Mouse (Mus musculus): ENCODE results near the gene Ppp1r3e. TPM values are rescaled to one million over a fixed set of nuclear protein-coding genes. Genes with fewer than 3 reads are reported as not detected.

Ppp1r3e gene
- total and polyA plus RNA-seq, 3 experiments = 0.87 to 8.7 (median 1.2) TPM

DNA sequence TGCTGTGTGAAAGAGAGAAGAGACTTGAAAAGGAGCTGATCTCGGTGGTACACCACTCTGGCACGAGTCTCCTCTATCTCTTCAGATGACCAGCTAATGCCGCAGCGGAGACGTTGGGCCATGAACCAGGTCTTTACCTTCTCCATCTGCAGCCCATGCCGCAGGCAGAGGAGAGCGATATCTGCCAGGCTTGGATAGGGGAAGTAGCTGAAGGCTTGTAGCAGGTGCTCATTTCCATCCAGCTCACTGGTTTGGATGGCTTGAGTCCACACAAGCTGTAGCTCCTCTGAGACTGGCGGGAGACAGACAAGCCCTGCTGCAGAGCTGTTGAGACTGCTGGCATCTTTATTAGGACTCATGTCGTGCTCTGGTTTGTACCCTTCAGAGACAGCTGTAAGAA is 19.5 kb downstream of the Ppp1r3e start:
- DNase-seq (ENCODE audit: low spot score) (no peak), ATAC-seq (ENCODE audit: extremely low read depth, insufficient number of reproducible peaks, low FRiP score, poor library complexity, severe bottlenecking) (no peak)
- H3K9me3 ChIP-seq (replicated peaks) = no peaks in the 10 kb centered on the region
- peaks cover 13% of the 10 kb centered on the region for H3K36me3 ChIP-seq (replicated peaks)
- TF ChIP-seq POLR2AphosphoS5 (IDR thresholded peaks at IDR 0.05; ENCODE audit: insufficient replicate concordance, low read depth, low read length) = no peak
- no peak for TF ChIP-seq TAL1 (conservative IDR thresholded peaks at IDR 0.05; ENCODE audit: low read depth, low read length)
- TF ChIP-seq CTCF (IDR thresholded peaks at IDR 0.05; ENCODE audit: low read depth, low read length) = no peak
- no peak for TF ChIP-seq GATA1 (IDR thresholded peaks at IDR 0.05; ENCODE audit: borderline replicate concordance, low read length)
- no peak for TF ChIP-seq GATA2 (IDR thresholded peaks at IDR 0.05; ENCODE audit: borderline replicate concordance, low read depth, low read length)
- no peaks in the 10 kb centered on the region for H3K27me3 ChIP-seq (ENCODE audit: insufficient read depth, low read length)
- no peak overlapping the region for H3K4me3 ChIP-seq (ENCODE audit: low read depth, low read length)
- H3K4me1 ChIP-seq (ENCODE audit: insufficient read depth, low read depth, low read length) = peaks cover 16% of the 10 kb centered on the region

DNA sequence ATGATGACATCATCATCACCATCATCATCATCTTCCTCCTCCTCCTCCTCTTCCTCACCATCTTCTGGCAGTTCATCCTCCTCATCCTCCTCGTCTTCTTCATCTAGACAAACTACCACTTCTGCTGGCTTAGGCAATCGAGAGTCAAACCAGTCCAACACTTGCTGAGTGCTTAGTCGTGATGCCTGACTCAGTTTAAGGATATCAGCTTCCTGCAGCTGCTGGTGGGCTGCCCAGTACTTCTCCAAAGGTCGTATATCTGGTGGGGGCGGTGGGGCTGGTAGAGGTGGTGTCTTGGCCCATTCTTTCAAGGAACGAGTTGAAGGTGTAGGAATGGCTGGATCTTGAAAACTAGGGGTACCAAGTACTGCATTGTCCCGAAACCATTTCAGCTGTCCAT is 20.6 kb downstream of the Ppp1r3e start:
- Histone ChIP-seq H3K36me3 (replicated peaks) (peaks cover 13% of the 10 kb centered on the region), H3K9me3 (replicated peaks) (no peaks in the 10 kb centered on the region), H3K27me3 (ENCODE audit: insufficient read depth, low read length) (no peaks in the 10 kb centered on the region), H3K4me1 (ENCODE audit: insufficient read depth, low read depth, low read length) (peaks cover 16% of the 10 kb centered on the region), H3K4me3 (ENCODE audit: low read depth, low read length) (no peak overlapping the region)
- DNase-seq (ENCODE audit: low spot score) = no peak
- TF ChIP-seq GATA1 (IDR thresholded peaks at IDR 0.05; ENCODE audit: borderline replicate concordance, low read length) = no peak
- TF ChIP-seq TAL1 (conservative IDR thresholded peaks at IDR 0.05; ENCODE audit: low read depth, low read length) = no peak
- no peak for TF ChIP-seq CTCF (IDR thresholded peaks at IDR 0.05; ENCODE audit: low read depth, low read length)
- TF ChIP-seq POLR2AphosphoS5 (IDR thresholded peaks at IDR 0.05; ENCODE audit: insufficient replicate concordance, low read depth, low read length) = no peak
- TF ChIP-seq GATA2 (IDR thresholded peaks at IDR 0.05; ENCODE audit: borderline replicate concordance, low read depth, low read length) = no peak
- no peak for ATAC-seq (ENCODE audit: extremely low read depth, insufficient number of reproducible peaks, low FRiP score, poor library complexity, severe bottlenecking)

DNA sequence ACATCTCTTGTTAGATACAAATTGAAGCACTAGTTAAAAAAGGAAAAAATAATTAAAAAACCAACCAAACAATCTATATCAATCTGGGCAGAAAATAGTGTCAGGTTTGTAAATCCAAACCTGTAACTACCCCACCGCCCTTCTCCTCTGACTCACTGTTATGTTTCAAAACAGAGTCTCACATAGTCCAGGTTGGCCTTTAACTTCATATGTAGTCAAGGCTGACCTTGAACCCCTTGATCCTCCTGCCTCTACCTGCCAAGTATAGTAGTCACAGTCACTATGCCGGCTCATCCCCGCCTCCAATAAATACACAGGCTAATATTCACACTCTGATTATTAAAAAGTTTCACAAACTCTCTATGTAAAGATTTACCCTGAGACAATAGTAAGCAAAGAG is 21.6 kb downstream of the Ppp1r3e start:
- Histone ChIP-seq H3K4me1 (ENCODE audit: insufficient read depth, low read depth, low read length) (peaks cover 16% of the 10 kb centered on the region), H3K27me3 (ENCODE audit: insufficient read depth, low read length) (no peaks in the 10 kb centered on the region), H3K9me3 (replicated peaks) (no peaks in the 10 kb centered on the region), H3K4me3 (ENCODE audit: low read depth, low read length) (no peak overlapping the region), H3K36me3 (replicated peaks) (peaks cover 13% of the 10 kb centered on the region)
- no peak for TF ChIP-seq GATA1 (IDR thresholded peaks at IDR 0.05; ENCODE audit: borderline replicate concordance, low read length)
- no peak for TF ChIP-seq CTCF (IDR thresholded peaks at IDR 0.05; ENCODE audit: low read depth, low read length)
- no peak for TF ChIP-seq GATA2 (IDR thresholded peaks at IDR 0.05; ENCODE audit: borderline replicate concordance, low read depth, low read length)
- no peak for TF ChIP-seq TAL1 (conservative IDR thresholded peaks at IDR 0.05; ENCODE audit: low read depth, low read length)
- no peak for TF ChIP-seq POLR2AphosphoS5 (IDR thresholded peaks at IDR 0.05; ENCODE audit: insufficient replicate concordance, low read depth, low read length)
- no peak for DNase-seq (ENCODE audit: low spot score)
- ATAC-seq (ENCODE audit: extremely low read depth, insufficient number of reproducible peaks, low FRiP score, poor library complexity, severe bottlenecking) = no peak

DNA sequence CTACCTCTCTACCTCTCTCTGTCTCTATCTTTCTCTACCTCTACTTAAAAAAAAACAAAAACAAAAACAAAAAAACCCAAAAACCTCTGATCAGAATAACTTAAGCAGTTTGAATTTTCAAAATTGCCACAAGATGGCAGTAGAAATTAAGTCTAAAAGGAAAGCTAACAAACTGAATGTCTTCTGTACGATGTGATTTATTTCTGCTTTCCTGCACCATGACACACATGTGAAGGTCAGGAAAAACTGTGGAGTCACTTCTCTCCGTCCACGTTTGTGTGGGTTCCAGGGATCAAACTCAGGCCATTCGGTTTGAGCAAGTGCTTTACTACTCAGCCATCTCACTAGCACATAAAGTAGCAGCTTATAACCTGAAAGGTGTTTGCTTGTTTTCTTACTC is 33.9 kb downstream of the Ppp1r3e start:
- H3K9me3 ChIP-seq (replicated peaks) = no peaks in the 10 kb centered on the region
- no peaks in the 10 kb centered on the region for H3K36me3 ChIP-seq (replicated peaks)
- TF ChIP-seq CTCF (IDR thresholded peaks at IDR 0.05; ENCODE audit: low read depth, low read length) (no peak), TAL1 (conservative IDR thresholded peaks at IDR 0.05; ENCODE audit: low read depth, low read length) (no peak), POLR2AphosphoS5 (IDR thresholded peaks at IDR 0.05; ENCODE audit: insufficient replicate concordance, low read depth, low read length) (no peak)
- H3K27me3 ChIP-seq (ENCODE audit: insufficient read depth, low read length) = peaks cover 13% of the 10 kb centered on the region
- no peak overlapping the region for H3K4me3 ChIP-seq (ENCODE audit: low read depth, low read length)
- ATAC-seq (ENCODE audit: extremely low read depth, insufficient number of reproducible peaks, low FRiP score, poor library complexity, severe bottlenecking) (no peak), DNase-seq (ENCODE audit: low spot score) (no peak)
- H3K4me1 ChIP-seq (ENCODE audit: insufficient read depth, low read depth, low read length) = peaks cover 2% of the 10 kb centered on the region; the same call in 1 of the 2 replicates

DNA sequence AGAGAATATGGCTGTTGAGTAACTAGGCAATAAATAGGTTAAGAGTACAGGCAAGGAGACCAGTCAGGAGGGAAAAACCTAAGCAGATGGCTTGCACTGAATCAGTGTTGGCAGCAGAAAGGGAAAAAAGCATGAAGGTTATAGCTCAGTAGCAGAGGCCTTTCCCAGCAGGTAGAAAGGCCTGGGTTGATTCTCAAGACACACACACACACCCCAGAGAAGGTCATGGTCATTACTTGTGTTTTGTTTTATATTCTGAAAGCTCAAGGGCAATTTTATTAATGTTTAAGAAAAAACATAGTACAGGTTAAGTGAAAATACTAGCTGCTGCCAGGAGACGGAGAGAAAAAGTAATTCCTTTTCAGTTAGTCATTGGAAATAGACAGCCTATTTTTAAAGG is 53.6 kb downstream of the Ppp1r3e start:
- DNase-seq (ENCODE audit: low spot score) = no peak
- Histone ChIP-seq H3K9me3 (replicated peaks) (no peaks in the 10 kb centered on the region), H3K4me3 (ENCODE audit: low read depth, low read length) (no peak overlapping the region), H3K36me3 (replicated peaks) (no peaks in the 10 kb centered on the region), H3K4me1 (ENCODE audit: insufficient read depth, low read depth, low read length) (peaks cover 8% of the 10 kb centered on the region), H3K27me3 (ENCODE audit: insufficient read depth, low read length) (peaks cover 17% of the 10 kb centered on the region)
- TF ChIP-seq POLR2AphosphoS5 (IDR thresholded peaks at IDR 0.05; ENCODE audit: insufficient replicate concordance, low read depth, low read length) = no peak
- TF ChIP-seq GATA2 (IDR thresholded peaks at IDR 0.05; ENCODE audit: borderline replicate concordance, low read depth, low read length) = no peak
- no peak for TF ChIP-seq GATA1 (IDR thresholded peaks at IDR 0.05; ENCODE audit: borderline replicate concordance, low read length)
- no peak for TF ChIP-seq CTCF (IDR thresholded peaks at IDR 0.05; ENCODE audit: low read depth, low read length)
- no peak for TF ChIP-seq TAL1 (conservative IDR thresholded peaks at IDR 0.05; ENCODE audit: low read depth, low read length)
- no peak for ATAC-seq (ENCODE audit: extremely low read depth, insufficient number of reproducible peaks, low FRiP score, poor library complexity, severe bottlenecking)

Other genes with a start within 250 kb of the Ppp1r3e start
Only the 20 nearest of the 24 such genes appear.
- gene 1700123O20Rik, start 191.3 kb downstream of the Ppp1r3e start, total RNA-seq (2014; fragmentation: Nextera tagmentation) = 38.2 and 45.2 TPM in 2 replicates
- 34.1 and 34.6 TPM in 2 replicates for gene 1700123O20Rik, start 191.3 kb downstream of the Ppp1r3e start, total RNA-seq (2017)
- 10.1 and 12.5 TPM in 2 replicates for gene 1700123O20Rik, start 191.3 kb downstream of the Ppp1r3e start, polyA plus RNA-seq (2012)
- gene Acin1, start 190.6 kb downstream of the Ppp1r3e start, total RNA-seq (2014; fragmentation: Nextera tagmentation) = 266 and 298 TPM in 2 replicates
- gene Acin1, start 190.6 kb downstream of the Ppp1r3e start, total RNA-seq (2017) = 115 and 125 TPM in 2 replicates
- 640 and 697 TPM in 2 replicates for gene Acin1, start 190.6 kb downstream of the Ppp1r3e start, polyA plus RNA-seq (2012)
- gene Gm29776, start 178.7 kb downstream of the Ppp1r3e start, total RNA-seq (2014; fragmentation: Nextera tagmentation) = not detected in 2 replicates
- gene Gm29776, start 178.7 kb downstream of the Ppp1r3e start, total RNA-seq (2017) = 0.11 TPM in 1 of 2 replicates, not detected in the other
- 0.02 TPM in 1 of 2 replicates, not detected in the other for gene Gm29776, start 178.7 kb downstream of the Ppp1r3e start, polyA plus RNA-seq (2012)
- 0.90 and 1.6 TPM in 2 replicates for gene Cebpe, start 165.4 kb downstream of the Ppp1r3e start, total RNA-seq (2014; fragmentation: Nextera tagmentation)
- 0.16 TPM in 1 of 2 replicates, not detected in the other for gene Cebpe, start 165.4 kb downstream of the Ppp1r3e start, total RNA-seq (2017)
- gene Cebpe, start 165.4 kb downstream of the Ppp1r3e start, polyA plus RNA-seq (2012) = 11.1 and 12.4 TPM in 2 replicates
- gene Slc7a8, start 95.6 kb downstream of the Ppp1r3e start, total RNA-seq (2014; fragmentation: Nextera tagmentation) = 325 and 329 TPM in 2 replicates
- gene Slc7a8, start 95.6 kb downstream of the Ppp1r3e start, total RNA-seq (2017) = 45.0 and 54.9 TPM in 2 replicates
- gene Slc7a8, start 95.6 kb downstream of the Ppp1r3e start, polyA plus RNA-seq (2012) = 191 and 199 TPM in 2 replicates
- not detected in 2 replicates for gene Rnf212b, start 63.4 kb downstream of the Ppp1r3e start, total RNA-seq (2014; fragmentation: Nextera tagmentation)
- gene Rnf212b, start 63.4 kb downstream of the Ppp1r3e start, total RNA-seq (2017) = 0.27 TPM in 1 of 2 replicates, not detected in the other
- gene Rnf212b, start 63.4 kb downstream of the Ppp1r3e start, polyA plus RNA-seq (2012) = not detected in 2 replicates
- 9.2 and 10.0 TPM in 2 replicates for gene Homez, start 6.6 kb downstream of the Ppp1r3e start, total RNA-seq (2014; fragmentation: Nextera tagmentation)
- 8.1 and 8.4 TPM in 2 replicates for gene Homez, start 6.6 kb downstream of the Ppp1r3e start, total RNA-seq (2017)
- gene Homez, start 6.6 kb downstream of the Ppp1r3e start, polyA plus RNA-seq (2012) = 1.2 and 1.3 TPM in 2 replicates
- 9.9 and 10.6 TPM in 2 replicates for gene Bcl2l2, start 5.8 kb upstream of the Ppp1r3e start, total RNA-seq (2014; fragmentation: Nextera tagmentation)
- 12.7 and 14.0 TPM in 2 replicates for gene Bcl2l2, start 5.8 kb upstream of the Ppp1r3e start, total RNA-seq (2017)
- 25.2 and 36.3 TPM in 2 replicates for gene Bcl2l2, start 5.8 kb upstream of the Ppp1r3e start, polyA plus RNA-seq (2012)
- 5.5 TPM in 1 of 2 replicates, not detected in the other for gene Gm20521, start 5.9 kb upstream of the Ppp1r3e start, total RNA-seq (2014; fragmentation: Nextera tagmentation)
- gene Gm20521, start 5.9 kb upstream of the Ppp1r3e start, total RNA-seq (2017) = 1.2 and 2.1 TPM in 2 replicates
- gene Gm20521, start 5.9 kb upstream of the Ppp1r3e start, polyA plus RNA-seq (2012) = 3.0 and 4.0 TPM in 2 replicates
- gene Pabpn1, start 14.9 kb upstream of the Ppp1r3e start, total RNA-seq (2014; fragmentation: Nextera tagmentation) = 190 and 193 TPM in 2 replicates
- 118 and 142 TPM in 2 replicates for gene Pabpn1, start 14.9 kb upstream of the Ppp1r3e start, total RNA-seq (2017)
- gene Pabpn1, start 14.9 kb upstream of the Ppp1r3e start, polyA plus RNA-seq (2012) = 387 and 490 TPM in 2 replicates
- gene Slc22a17, start 35.6 kb upstream of the Ppp1r3e start, total RNA-seq (2014; fragmentation: Nextera tagmentation) = 0.60 TPM in 1 of 2 replicates, not detected in the other
- gene Slc22a17, start 35.6 kb upstream of the Ppp1r3e start, total RNA-seq (2017) = 0.05 and 0.06 TPM in 2 replicates
- 0.13 and 0.33 TPM in 2 replicates for gene Slc22a17, start 35.6 kb upstream of the Ppp1r3e start, polyA plus RNA-seq (2012)
- not detected in 2 replicates for gene Efs, start 48.6 kb upstream of the Ppp1r3e start, total RNA-seq (2014; fragmentation: Nextera tagmentation)
- gene Efs, start 48.6 kb upstream of the Ppp1r3e start, total RNA-seq (2017) = not detected in 2 replicates
- not detected in 2 replicates for gene Efs, start 48.6 kb upstream of the Ppp1r3e start, polyA plus RNA-seq (2012)
- gene Il25, start 55.1 kb upstream of the Ppp1r3e start, total RNA-seq (2014; fragmentation: Nextera tagmentation) = not detected in 2 replicates
- not detected in 2 replicates for gene Il25, start 55.1 kb upstream of the Ppp1r3e start, total RNA-seq (2017)
- gene Il25, start 55.1 kb upstream of the Ppp1r3e start, polyA plus RNA-seq (2012) = not detected in 2 replicates
- gene Cmtm5, start 58.7 kb upstream of the Ppp1r3e start, total RNA-seq (2014; fragmentation: Nextera tagmentation) = not detected in 2 replicates
- not detected in 2 replicates for gene Cmtm5, start 58.7 kb upstream of the Ppp1r3e start, total RNA-seq (2017)
- gene Cmtm5, start 58.7 kb upstream of the Ppp1r3e start, polyA plus RNA-seq (2012) = not detected in 2 replicates
- not detected in 2 replicates for gene Myh6, start 89.4 kb upstream of the Ppp1r3e start, total RNA-seq (2014; fragmentation: Nextera tagmentation)
- gene Myh6, start 89.4 kb upstream of the Ppp1r3e start, total RNA-seq (2017) = 0.29 and 0.38 TPM in 2 replicates
- gene Myh6, start 89.4 kb upstream of the Ppp1r3e start, polyA plus RNA-seq (2012) = 0.18 and 0.23 TPM in 2 replicates
- gene Gm17428, start 99.4 kb upstream of the Ppp1r3e start, total RNA-seq (2014; fragmentation: Nextera tagmentation) = not detected in 2 replicates
- not detected in 2 replicates for gene Gm17428, start 99.4 kb upstream of the Ppp1r3e start, total RNA-seq (2017)
- not detected in 2 replicates for gene Gm17428, start 99.4 kb upstream of the Ppp1r3e start, polyA plus RNA-seq (2012)
- 0.90 TPM in 1 of 2 replicates, not detected in the other for gene Myh7, start 117.1 kb upstream of the Ppp1r3e start, total RNA-seq (2014; fragmentation: Nextera tagmentation)
- under 0.01 and 0.16 TPM in 2 replicates for gene Myh7, start 117.1 kb upstream of the Ppp1r3e start, total RNA-seq (2017)
- gene Myh7, start 117.1 kb upstream of the Ppp1r3e start, polyA plus RNA-seq (2012) = 0.17 and 0.18 TPM in 2 replicates
- gene Ngdn, start 137.9 kb upstream of the Ppp1r3e start, total RNA-seq (2014; fragmentation: Nextera tagmentation) = 55.2 and 64.8 TPM in 2 replicates
- 62.0 and 78.3 TPM in 2 replicates for gene Ngdn, start 137.9 kb upstream of the Ppp1r3e start, total RNA-seq (2017)
- 31.7 and 41.4 TPM in 2 replicates for gene Ngdn, start 137.9 kb upstream of the Ppp1r3e start, polyA plus RNA-seq (2012)
- 7.9 and 8.6 TPM in 2 replicates for gene Zfhx2, start 214.8 kb upstream of the Ppp1r3e start, total RNA-seq (2014; fragmentation: Nextera tagmentation)
- gene Zfhx2, start 214.8 kb upstream of the Ppp1r3e start, total RNA-seq (2017) = 1.5 and 1.9 TPM in 2 replicates
- 2.8 and 2.9 TPM in 2 replicates for gene Zfhx2, start 214.8 kb upstream of the Ppp1r3e start, polyA plus RNA-seq (2012)
- gene Thtpa, start 217.2 kb upstream of the Ppp1r3e start, total RNA-seq (2014; fragmentation: Nextera tagmentation) = 15.2 and 17.1 TPM in 2 replicates
- gene Thtpa, start 217.2 kb upstream of the Ppp1r3e start, total RNA-seq (2017) = 16.3 and 17.2 TPM in 2 replicates
- gene Thtpa, start 217.2 kb upstream of the Ppp1r3e start, polyA plus RNA-seq (2012) = 2.6 and 3.7 TPM in 2 replicates

Measured in G1E (cell line).